Mouse (Mus musculus) brown adipose tissue, adult 24 weeks (tissue): ENCODE data around the gene Tmem163. TPM values are rescaled to one million over a fixed set of nuclear protein-coding genes. Genes with fewer than 3 reads are reported as not detected.

Experiments used
- H3K27ac ChIP-seq: fragments of 200-500 bp; replicated peaks from 2 replicates; pipeline ENCODE4 v1.5.1; 2012; ENCODE audit warnings: low read depth, mild to moderate bottlenecking, low read length
- H3K4me1 ChIP-seq: fragments of 200-500 bp; 2 replicates; pipeline ENCODE4 v1.6.1; 2012; ENCODE audit warnings: low read length, mixed read lengths; ENCODE audit not compliant: control insufficient read depth, insufficient read depth, insufficient read length
- H3K4me3 ChIP-seq: fragments of 200-500 bp; 2 replicates; pipeline ENCODE4 v1.5.1; 2012; ENCODE audit warnings: low read depth, mild to moderate bottlenecking, low read length, moderate library complexity; ENCODE audit not compliant: insufficient read depth
- polyA plus RNA-seq: library from polyadenylated mRNA; stranded (reverse); fragments of >200 nt; gene quantifications from 2 replicates; pipeline ENCODE4 v1.2.4, GENCODE M21; 2012; ENCODE audit not compliant: missing spikeins, insufficient read depth, insufficient read length

The Tmem163 gene
- polyA plus RNA-seq, 1 experiment = not detected

DNA sequence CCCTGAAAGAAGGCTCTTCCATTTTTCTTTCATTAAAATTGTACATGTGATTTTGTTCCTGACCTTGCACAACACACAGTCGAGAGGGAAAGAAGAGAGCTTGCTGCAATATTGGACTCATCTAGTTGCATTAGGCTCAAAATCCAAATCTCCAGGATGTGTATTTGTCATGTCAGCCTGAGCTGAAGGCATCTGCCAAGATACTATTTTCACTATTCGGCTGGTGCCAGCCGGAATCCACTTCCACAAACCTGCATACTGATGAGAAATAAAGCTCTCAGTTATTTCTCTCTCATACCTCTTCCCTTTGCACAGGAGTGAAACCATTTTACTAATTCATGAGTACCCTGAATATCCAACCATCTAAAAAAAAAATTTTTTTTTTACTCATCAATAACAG is 11.2 kb downstream of the Tmem163 start:
- H3K4me1 ChIP-seq = no peaks in the 10 kb centered on the region
- H3K27ac ChIP-seq = no peak overlapping the region
- no peak overlapping the region for H3K4me3 ChIP-seq

DNA sequence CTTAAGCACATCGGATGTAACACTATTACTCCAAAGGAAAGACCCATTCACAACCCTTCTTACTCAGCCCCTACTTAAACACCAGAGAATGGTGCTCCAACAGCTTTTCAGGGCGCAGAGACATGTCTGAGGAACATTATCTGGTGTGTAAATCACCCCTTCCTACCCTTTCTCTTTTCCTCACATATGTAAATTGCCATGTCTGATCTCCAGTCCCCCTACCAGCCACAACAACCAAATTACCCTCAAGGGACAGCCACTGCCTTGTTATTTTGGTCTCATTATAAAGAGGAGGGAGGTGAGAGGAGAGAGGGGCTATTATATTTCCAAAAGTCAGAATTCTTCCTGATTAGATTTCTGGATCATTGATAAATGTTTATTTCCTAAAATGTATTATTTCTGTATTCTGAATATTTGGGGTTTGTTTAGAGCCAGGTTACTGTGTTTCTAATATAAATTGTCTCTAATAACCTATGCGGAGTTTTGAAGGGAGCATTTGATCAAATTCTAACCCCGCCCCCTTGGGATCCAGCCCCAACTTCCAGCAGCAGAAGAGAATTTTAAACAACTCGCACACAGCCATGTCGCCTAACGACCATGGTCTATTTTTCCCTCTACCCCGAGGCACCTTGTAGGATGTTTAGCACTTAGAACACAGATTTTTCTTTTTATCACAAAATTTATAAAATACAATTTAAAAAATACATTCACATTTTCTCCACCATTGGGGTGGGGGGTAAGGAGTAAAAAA is 12.1 kb downstream of the Tmem163 start:
- no peak overlapping the region for H3K4me3 ChIP-seq
- no peaks in the 10 kb centered on the region for H3K4me1 ChIP-seq
- H3K27ac ChIP-seq = no peak overlapping the region

DNA sequence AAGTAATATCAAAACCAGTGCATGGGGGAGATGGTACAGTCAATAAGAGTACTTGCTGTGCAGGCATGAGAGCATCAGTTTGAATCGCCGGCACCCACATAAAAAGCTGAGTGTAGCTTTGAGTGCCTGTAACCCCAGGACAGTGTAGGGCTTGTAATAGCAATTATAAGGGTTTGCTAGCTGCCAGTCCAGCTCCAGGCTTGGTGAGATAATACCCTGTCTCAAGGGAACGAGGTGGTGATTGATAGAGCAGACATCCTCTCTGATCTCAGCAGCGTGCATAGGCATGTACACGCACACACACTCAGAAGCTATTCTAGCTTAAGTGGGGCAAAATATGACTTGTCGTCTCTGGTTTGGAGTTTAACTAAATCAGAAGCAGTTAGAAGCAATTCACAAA is 13.1 kb downstream of the Tmem163 start:
- H3K4me3 ChIP-seq = no peak overlapping the region
- no peaks in the 10 kb centered on the region for H3K4me1 ChIP-seq
- H3K27ac ChIP-seq = no peak overlapping the region

DNA sequence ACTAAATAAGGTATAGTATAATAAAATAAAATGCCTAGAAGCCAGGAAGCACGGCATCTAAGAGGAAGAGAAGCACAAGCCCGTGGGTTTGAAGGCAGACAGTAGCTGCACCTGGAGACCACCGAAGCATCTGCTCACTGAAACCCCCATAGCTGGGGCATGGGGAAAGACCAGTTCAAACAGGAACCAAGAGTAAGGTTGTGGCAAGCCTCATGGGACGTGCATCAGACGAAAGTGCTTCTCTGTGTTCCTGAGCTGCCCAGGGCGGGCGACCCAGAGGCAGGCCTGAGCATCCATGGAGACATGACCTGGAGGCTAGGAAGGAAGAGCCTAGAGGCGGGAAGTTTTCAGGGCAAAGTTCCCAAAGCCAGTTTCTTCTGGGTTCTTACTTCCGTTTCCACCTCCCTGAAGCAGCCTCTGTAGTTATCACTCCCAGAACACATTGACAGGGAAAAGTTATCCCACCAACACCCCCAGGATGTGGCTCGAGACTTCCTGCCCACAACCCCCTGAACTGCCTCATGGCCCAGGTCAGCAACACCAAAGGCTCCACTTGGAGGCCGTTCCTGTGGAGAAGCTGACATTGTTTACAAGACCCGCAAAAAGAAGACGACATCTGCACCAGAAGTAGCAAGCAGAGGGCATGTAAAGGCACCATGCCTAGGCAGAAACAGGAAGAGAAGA is 16.8 kb downstream of the Tmem163 start:
- no peaks in the 10 kb centered on the region for H3K4me1 ChIP-seq
- no peak overlapping the region for H3K27ac ChIP-seq
- H3K4me3 ChIP-seq = no peak overlapping the region

DNA sequence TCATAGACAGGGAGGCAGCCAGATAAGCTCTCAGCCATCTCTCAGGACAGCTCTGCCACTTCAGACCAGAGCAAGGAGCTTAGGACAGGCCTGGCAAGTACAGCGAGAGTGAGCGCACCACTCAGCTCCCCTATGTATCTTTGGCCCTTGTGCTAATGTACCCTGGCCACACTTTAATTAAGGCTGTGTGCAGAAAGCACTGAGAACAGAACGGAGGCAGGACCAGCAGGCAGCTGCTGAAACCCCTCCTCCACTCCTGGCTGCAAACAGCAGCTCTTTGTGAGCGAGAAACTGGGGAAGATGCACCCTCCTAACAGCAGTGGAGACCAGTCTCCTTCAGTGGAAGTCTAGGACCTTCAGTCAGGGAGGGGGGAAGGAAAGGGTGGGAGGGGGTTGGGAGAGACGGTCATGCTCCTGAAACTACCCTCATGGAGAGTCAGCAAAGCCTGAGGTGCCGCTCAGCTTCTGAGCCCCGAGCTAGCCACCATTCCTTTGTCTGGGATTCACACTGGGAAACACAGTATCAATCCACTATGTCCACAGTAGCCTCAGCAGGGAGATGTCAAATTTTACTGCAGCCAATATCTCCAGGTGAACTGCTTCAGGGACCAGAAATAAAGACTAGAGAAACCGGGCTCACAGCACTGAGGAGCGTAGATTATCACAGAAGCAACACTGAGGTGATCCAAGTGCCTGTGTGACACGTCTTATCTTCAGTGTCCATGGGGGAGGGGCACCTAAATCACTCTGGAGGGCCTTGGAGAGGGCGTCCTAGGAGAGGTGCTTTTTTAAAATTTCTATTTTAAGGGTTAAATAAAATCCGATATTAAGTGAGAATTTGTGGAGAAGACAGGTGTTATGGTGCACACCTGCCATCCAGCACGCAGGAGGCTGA is 18.0 kb downstream of the Tmem163 start:
- Histone ChIP-seq H3K27ac (no peak overlapping the region), H3K4me3 (no peak overlapping the region), H3K4me1 (no peaks in the 10 kb centered on the region)

DNA sequence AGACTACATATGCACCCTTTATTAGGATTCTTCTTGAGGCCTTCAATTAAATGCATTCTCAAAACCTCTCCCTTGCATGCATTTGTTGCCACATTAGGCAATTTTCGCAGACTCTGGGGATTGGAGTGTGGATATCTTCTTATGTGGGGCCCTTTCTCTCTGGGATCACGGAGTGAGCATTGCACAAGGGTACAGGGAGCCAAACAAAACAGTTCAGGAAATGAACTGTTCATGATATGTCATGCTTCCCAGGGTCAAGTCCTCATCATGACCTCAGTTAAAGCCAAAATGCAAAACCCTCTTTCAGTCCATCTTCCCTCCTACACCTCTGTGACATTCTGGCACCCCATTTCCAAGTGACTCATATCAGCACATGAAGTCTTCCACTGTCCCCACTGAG is 27.8 kb downstream of the Tmem163 start:
- Histone ChIP-seq H3K4me1 (no peaks in the 10 kb centered on the region), H3K4me3 (no peak overlapping the region), H3K27ac (no peak overlapping the region)

DNA sequence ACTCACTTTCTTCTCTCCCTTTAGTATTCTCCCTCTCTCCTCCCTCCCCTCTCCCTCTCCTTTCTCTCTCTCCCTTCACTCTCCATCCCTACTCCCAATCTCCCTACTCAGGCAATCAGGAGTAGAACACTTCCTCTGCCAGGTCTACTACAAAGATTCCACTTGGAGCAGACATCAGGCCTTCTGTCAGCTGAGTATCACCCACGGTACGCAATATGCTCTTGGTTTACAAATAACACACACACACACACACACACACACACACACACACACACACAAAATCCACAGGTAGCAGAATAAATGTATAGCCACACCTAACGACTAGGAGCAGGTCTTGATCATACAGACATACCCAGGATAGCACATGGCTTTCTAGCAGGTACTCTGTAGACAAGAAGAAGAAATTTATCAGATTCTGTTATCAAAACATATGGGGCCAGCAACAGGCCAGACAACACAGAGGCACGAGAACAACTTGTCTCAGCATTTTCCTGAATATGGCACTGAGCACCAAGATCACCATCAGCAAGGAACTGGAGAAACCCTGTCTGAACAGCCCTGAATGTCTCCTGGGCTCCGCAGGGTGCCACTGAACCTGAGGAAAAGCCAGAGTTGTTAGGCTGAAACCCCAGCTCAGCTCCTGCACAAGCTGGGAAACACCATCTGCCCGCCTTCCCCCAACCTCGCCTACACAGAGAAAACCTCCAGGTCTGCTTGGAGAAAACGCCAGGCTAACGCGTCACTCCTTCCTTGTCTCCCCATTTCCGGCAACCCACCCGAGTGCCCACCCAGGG is 36.2 kb downstream of the Tmem163 start:
- Histone ChIP-seq H3K27ac (no peak overlapping the region), H3K4me1 (no peaks in the 10 kb centered on the region)

DNA sequence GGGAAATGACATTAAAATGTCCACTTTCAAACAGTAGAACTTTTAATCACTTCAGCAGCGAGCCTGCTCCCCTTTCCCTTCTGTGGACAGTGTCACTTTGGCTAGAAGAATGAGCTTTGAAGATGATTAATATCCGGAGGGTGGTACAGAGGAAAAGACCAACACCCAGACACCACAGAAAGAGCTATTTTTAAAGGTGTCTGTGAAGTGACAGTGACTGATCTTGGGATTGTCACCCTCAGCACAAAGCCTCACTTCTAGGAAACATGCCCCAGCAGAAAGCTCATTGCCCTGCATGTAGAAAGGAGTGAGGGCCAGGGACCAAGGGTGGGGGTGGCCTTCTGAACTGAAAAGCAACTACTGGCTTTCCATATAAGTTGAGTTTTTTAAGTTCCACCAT is 41.4 kb downstream of the Tmem163 start:
- Histone ChIP-seq H3K4me1 (no peaks in the 10 kb centered on the region), H3K4me3 (no peak overlapping the region), H3K27ac (no peak overlapping the region)

More for the DNA sequence above, 36.2 kb downstream of the Tmem163 start:
- H3K4me3 ChIP-seq = no peak overlapping the region

DNA sequence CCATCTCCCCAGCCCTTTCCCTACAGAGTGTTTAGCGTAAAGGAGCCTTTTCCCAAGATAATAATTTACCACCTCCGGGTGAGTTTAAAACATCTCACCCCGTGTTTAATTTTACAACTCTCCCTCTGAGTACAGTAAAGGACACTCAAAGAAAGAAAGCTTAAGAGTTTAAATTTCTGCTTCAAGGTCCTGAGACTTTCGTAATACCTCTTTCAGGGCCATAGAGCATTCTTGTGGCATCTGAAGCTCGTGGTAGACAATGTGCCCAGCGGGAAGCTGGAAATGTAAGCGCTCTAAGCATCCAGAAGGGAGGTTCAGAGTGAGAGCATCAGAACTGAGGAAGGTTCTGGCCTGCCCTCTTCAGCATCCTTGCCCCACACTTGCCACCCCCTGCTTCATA is 52.2 kb downstream of the Tmem163 start:
- Histone ChIP-seq H3K27ac (no peak overlapping the region), H3K4me1 (no peaks in the 10 kb centered on the region), H3K4me3 (no peak overlapping the region)

DNA sequence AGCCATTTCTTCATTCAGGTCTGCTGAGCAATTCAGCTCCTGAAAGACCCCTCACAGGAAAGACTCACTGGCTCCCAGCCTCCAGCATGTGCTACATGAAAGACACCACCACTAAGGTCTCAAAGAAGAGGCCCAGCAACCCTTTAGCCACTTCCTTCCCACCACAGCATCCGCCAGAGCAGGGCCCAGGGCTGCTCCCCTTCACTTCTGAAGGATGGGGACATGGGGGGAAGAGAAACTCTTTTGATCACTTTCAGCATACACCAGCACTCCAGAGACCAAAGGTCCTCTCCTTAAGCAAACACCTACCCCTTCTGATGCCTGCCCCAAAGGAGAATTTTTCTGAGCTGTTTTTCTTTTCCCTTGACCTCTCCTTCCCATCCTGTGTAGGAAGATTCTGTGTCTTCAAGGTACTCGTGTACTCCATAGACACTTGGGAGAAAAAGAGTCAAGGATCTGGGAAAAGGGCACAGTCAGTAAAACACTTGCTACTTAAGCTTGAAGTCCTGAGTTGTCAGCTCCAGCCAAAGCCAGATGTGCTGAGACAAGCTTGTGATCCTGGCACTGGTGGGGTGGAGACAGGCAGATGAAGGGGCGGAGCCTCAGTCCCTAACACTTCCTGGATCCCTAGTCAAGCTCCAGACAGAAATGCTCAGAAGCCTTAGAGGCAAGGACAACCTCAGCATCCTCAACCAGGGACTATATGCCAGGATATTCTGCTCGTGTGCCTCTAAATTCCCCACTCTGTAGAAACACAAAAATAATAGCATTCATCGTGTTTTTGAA is 53.6 kb downstream of the Tmem163 start:
- H3K27ac ChIP-seq = no peak overlapping the region
- no peaks in the 10 kb centered on the region for H3K4me1 ChIP-seq
- no peak overlapping the region for H3K4me3 ChIP-seq

DNA sequence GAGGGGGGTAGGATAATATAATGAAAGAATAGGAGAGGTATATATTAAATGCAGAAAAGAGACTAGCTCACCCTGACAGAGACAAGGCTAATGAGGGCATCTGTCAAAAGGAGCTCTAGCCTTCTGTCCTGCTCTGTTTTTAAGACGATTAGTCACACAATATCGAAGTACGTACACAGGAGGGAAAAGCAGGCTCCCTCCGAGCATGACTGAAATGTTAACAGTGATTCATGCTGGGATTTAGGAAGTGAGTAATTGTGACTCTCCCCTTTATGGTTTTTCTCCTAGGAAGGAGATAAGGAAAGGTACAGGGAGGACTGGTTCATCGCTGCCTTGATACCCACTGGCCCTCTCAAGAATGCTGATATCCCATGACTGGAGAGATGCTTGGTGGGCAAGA is 57.0 kb downstream of the Tmem163 start:
- Histone ChIP-seq H3K4me1 (no peaks in the 10 kb centered on the region), H3K27ac (no peak overlapping the region), H3K4me3 (no peak overlapping the region)

DNA sequence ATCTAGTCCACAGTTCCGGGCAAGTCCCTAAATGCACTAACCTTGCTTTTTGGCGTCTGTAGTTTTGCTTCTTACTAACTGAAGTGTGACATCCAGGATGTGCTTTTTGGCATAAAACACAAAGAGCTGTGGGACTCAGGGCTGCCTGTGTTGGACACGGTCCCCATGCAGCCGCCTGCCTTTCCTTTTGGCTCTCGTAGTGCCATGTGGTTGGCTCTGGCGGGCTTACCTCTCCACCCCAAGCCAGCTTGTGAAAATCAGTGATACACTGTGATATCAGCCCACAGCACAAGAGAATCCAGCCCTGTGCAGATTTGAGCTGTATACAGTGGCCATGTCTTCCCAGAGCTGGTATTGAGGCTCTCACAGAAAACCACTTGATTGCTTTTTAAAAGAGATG is 60.3 kb downstream of the Tmem163 start:
- H3K4me3 ChIP-seq = no peak overlapping the region
- H3K27ac ChIP-seq = no peak overlapping the region
- no peaks in the 10 kb centered on the region for H3K4me1 ChIP-seq

DNA sequence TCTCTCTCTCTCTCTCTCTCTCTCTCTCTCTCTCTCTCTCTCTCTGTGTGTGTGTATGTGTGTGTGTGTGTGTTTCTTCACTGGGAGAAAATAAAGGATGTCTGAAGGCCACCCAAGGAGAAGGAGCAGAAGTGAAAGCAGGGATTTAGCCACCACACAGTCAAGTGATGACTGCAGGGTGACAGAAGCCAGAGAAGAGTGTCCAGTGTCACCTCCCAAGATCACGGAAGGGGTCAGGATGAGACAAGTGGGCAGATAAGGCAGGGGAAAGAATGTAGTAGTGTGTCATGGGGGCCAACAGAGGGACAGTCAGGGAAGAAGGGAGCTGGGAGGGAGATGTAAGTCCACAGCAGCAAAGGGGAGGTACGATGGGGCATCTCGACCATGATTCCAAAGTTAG is 69.0 kb downstream of the Tmem163 start:
- Histone ChIP-seq H3K27ac (no peak overlapping the region), H3K4me3 (no peak overlapping the region), H3K4me1 (no peaks in the 10 kb centered on the region)

DNA sequence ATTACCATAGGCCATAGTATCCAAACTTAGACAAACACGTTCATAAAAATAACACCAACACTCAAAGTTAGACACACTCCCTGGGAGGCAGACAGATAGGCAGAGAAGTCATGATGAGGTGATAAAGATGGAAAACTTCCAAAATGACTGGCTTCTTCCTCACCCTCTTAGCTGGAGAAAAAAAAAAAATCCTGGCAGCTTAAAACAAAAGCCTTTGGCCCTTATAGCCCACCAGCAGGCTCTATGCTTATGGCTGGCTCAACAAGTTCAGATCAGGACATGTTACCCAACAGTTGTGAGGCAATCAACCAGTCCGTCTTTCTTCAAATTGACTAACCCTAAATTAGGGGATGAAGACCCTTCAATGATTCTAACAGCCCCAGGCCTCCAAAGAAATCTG is 69.5 kb downstream of the Tmem163 start:
- H3K4me3 ChIP-seq = no peak overlapping the region
- H3K27ac ChIP-seq = no peak overlapping the region
- no peaks in the 10 kb centered on the region for H3K4me1 ChIP-seq
